Mouse (Mus musculus): ENCODE measurements at regions not wholly inside any gene's neighbourhood (a gene's known extent, or its start where the extent isn't known, plus 50 kb on each side); places are given as distances from the start of the nearest gene placed in this dataset.

- no peaks in the 10 kb centered on the region for H3K9me3 ChIP-seq
- H3K27me3 ChIP-seq (ENCODE audit: poor library complexity, severe bottlenecking) = no peaks in the 10 kb centered on the region
- no peak overlapping the region for H3K4me3 ChIP-seq
- no peak for DNase-seq (ENCODE audit: extremely low spot score, low spot score)
- WGBS = 78% methylated on average over 2 of the region's 2 CpGs
- no peak overlapping the region for H3K27ac ChIP-seq
- no peaks in the 10 kb centered on the region for H3K36me3 ChIP-seq (replicated peaks)
- peaks cover 12% of the 10 kb centered on the region for H3K4me1 ChIP-seq
Observed at GRCm38 (mm10) chr16:5759021-5759420, 126.1 kb upstream of the Rbfox1 start.

- peaks cover 91% of the 10 kb centered on the region for H3K27me3 ChIP-seq (ENCODE audit: poor library complexity, severe bottlenecking)
- H3K9me3 ChIP-seq = no peaks in the 10 kb centered on the region
- no peak for DNase-seq (ENCODE audit: extremely low spot score, low spot score)
- no peaks in the 10 kb centered on the region for H3K36me3 ChIP-seq (replicated peaks)
- no peak overlapping the region for H3K4me3 ChIP-seq
- no peak overlapping the region for H3K27ac ChIP-seq
- WGBS = 53% methylated on average over 4 of the region's 4 CpGs
- peaks cover 6% of the 10 kb centered on the region for H3K4me1 ChIP-seq
Observed at GRCm38 (mm10) chr16:5742716-5743507, 142.2 kb upstream of the Rbfox1 start.

GRCm38 (mm10) chr16:5740776-5741175, 144.4 kb upstream of the Rbfox1 start:
- Histone ChIP-seq H3K36me3 (replicated peaks) (no peaks in the 10 kb centered on the region), H3K9me3 (no peaks in the 10 kb centered on the region), H3K27me3 (ENCODE audit: poor library complexity, severe bottlenecking) (peaks cover 87% of the 10 kb centered on the region), H3K4me3 (no peak overlapping the region), H3K4me1 (peaks cover 6% of the 10 kb centered on the region), H3K27ac (no peak overlapping the region)
- no peak for DNase-seq (ENCODE audit: extremely low spot score, low spot score)
- WGBS = 86% methylated on average over 7 of the region's 7 CpGs

- Histone ChIP-seq H3K27ac (no peak overlapping the region), H3K36me3 (replicated peaks) (no peaks in the 10 kb centered on the region), H3K4me1 (no peaks in the 10 kb centered on the region), H3K4me3 (no peak overlapping the region), H3K27me3 (ENCODE audit: poor library complexity, severe bottlenecking) (peaks cover 45% of the 10 kb centered on the region), H3K9me3 (no peaks in the 10 kb centered on the region)
- 77% methylated on average over 4 of the region's 4 CpGs for WGBS
- DNase-seq (ENCODE audit: extremely low spot score, low spot score) = no peak
Observed at GRCm38 (mm10) chr16:5733608-5734007, 151.5 kb upstream of the Rbfox1 start.

- Histone ChIP-seq H3K27me3 (ENCODE audit: poor library complexity, severe bottlenecking) (no peaks in the 10 kb centered on the region), H3K9me3 (no peaks in the 10 kb centered on the region), H3K4me3 (no peak overlapping the region), H3K27ac (no peak overlapping the region), H3K4me1 (no peaks in the 10 kb centered on the region), H3K36me3 (replicated peaks) (no peaks in the 10 kb centered on the region)
- DNase-seq (ENCODE audit: extremely low spot score, low spot score) = no peak
Observed at GRCm38 (mm10) chr16:5722506-5722905, 162.6 kb upstream of the Rbfox1 start.

GRCm38 (mm10) chr16:5713476-5713875, 171.7 kb upstream of the Rbfox1 start:
- no peak for DNase-seq (ENCODE audit: extremely low spot score, low spot score)
- no peak overlapping the region for H3K4me3 ChIP-seq
- H3K27me3 ChIP-seq (ENCODE audit: poor library complexity, severe bottlenecking) = no peaks in the 10 kb centered on the region
- H3K9me3 ChIP-seq = no peaks in the 10 kb centered on the region
- no peaks in the 10 kb centered on the region for H3K4me1 ChIP-seq
- no peaks in the 10 kb centered on the region for H3K36me3 ChIP-seq (replicated peaks)
- 87% methylated on average over 4 of the region's 4 CpGs for WGBS
- H3K27ac ChIP-seq = no peak overlapping the region

- no peaks in the 10 kb centered on the region for H3K4me1 ChIP-seq
- WGBS = 81% methylated on average over 5 of the region's 5 CpGs
- H3K9me3 ChIP-seq = no peaks in the 10 kb centered on the region
- no peaks in the 10 kb centered on the region for H3K36me3 ChIP-seq (replicated peaks)
- no peak overlapping the region for H3K27ac ChIP-seq
- H3K4me3 ChIP-seq = no peak overlapping the region
- no peak for DNase-seq (ENCODE audit: extremely low spot score, low spot score)
- no peaks in the 10 kb centered on the region for H3K27me3 ChIP-seq (ENCODE audit: poor library complexity, severe bottlenecking)
Observed at GRCm38 (mm10) chr16:5709831-5710230, 175.3 kb upstream of the Rbfox1 start.

- Histone ChIP-seq H3K9me3 (no peaks in the 10 kb centered on the region), H3K27me3 (ENCODE audit: poor library complexity, severe bottlenecking) (no peaks in the 10 kb centered on the region), H3K4me1 (no peaks in the 10 kb centered on the region), H3K4me3 (no peak overlapping the region), H3K27ac (no peak overlapping the region), H3K36me3 (replicated peaks) (no peaks in the 10 kb centered on the region)
- WGBS = 56% methylated on average over 9 of the region's 9 CpGs
- DNase-seq (ENCODE audit: extremely low spot score, low spot score) = peak; percentile 45
Observed at GRCm38 (mm10) chr16:5700731-5701255, 184.4 kb upstream of the Rbfox1 start.

- no peak for DNase-seq (ENCODE audit: extremely low spot score, low spot score)
- Histone ChIP-seq H3K27me3 (ENCODE audit: poor library complexity, severe bottlenecking) (no peaks in the 10 kb centered on the region), H3K9me3 (no peaks in the 10 kb centered on the region), H3K27ac (no peak overlapping the region), H3K4me3 (no peak overlapping the region), H3K4me1 (no peaks in the 10 kb centered on the region), H3K36me3 (replicated peaks) (no peaks in the 10 kb centered on the region)
- over 99% methylated on average over 3 of the region's 3 CpGs for WGBS
Observed at GRCm38 (mm10) chr16:5688322-5688721, 196.8 kb upstream of the Rbfox1 start.

- no peak for DNase-seq (ENCODE audit: extremely low spot score, low spot score)
- peaks cover 4% of the 10 kb centered on the region; the same call in 1 of the 2 replicates for H3K4me1 ChIP-seq
- WGBS = 84% methylated on average over 6 of the region's 6 CpGs
Observed at GRCm38 (mm10) chr16:5673372-5673960, 211.7 kb upstream of the Rbfox1 start.

GRCm38 (mm10) chr16:5672871-5673270, 212.3 kb upstream of the Rbfox1 start:
- H3K27me3 ChIP-seq (ENCODE audit: poor library complexity, severe bottlenecking) = no peaks in the 10 kb centered on the region
- no peak for DNase-seq (ENCODE audit: extremely low spot score, low spot score)
- 69% methylated on average over 4 of the region's 4 CpGs for WGBS
- no peak overlapping the region for H3K4me3 ChIP-seq
- no peaks in the 10 kb centered on the region for H3K36me3 ChIP-seq (replicated peaks)
- 0 out of 2 replicates have a peak overlapping the region, but pooled peaks have one; percentile 40 for H3K27ac ChIP-seq
- H3K4me1 ChIP-seq = peaks cover 7% of the 10 kb centered on the region; the same call in 1 of the 2 replicates
- H3K9me3 ChIP-seq = no peaks in the 10 kb centered on the region

More at GRCm38 (mm10) chr16:5673372-5673960, 211.7 kb upstream of the Rbfox1 start:
- no peaks in the 10 kb centered on the region for H3K9me3 ChIP-seq
- no peaks in the 10 kb centered on the region for H3K27me3 ChIP-seq (ENCODE audit: poor library complexity, severe bottlenecking)
- no peak overlapping the region for H3K4me3 ChIP-seq
- H3K27ac ChIP-seq = no peak overlapping the region
- no peaks in the 10 kb centered on the region for H3K36me3 ChIP-seq (replicated peaks)

GRCm38 (mm10) chr16:5668403-5668967, 216.7 kb upstream of the Rbfox1 start:
- peaks cover 7% of the 10 kb centered on the region; the same call in 1 of the 2 replicates for H3K4me1 ChIP-seq
- H3K36me3 ChIP-seq (replicated peaks) = no peaks in the 10 kb centered on the region
- no peak overlapping the region for H3K27ac ChIP-seq
- no peak for DNase-seq (ENCODE audit: extremely low spot score, low spot score)
- H3K9me3 ChIP-seq = no peaks in the 10 kb centered on the region
- no peaks in the 10 kb centered on the region for H3K27me3 ChIP-seq (ENCODE audit: poor library complexity, severe bottlenecking)
- no peak overlapping the region for H3K4me3 ChIP-seq
- 74% methylated on average over 4 of the region's 4 CpGs for whole genome bisulfite sequencing

- Histone ChIP-seq H3K4me3 (no peak overlapping the region), H3K4me1 (no peaks in the 10 kb centered on the region), H3K27ac (no peak overlapping the region), H3K36me3 (replicated peaks) (no peaks in the 10 kb centered on the region), H3K9me3 (no peaks in the 10 kb centered on the region), H3K27me3 (ENCODE audit: poor library complexity, severe bottlenecking) (no peaks in the 10 kb centered on the region)
- 77% methylated on average over 5 of the region's 5 CpGs for WGBS
- DNase-seq (ENCODE audit: extremely low spot score, low spot score) = no peak
Observed at GRCm38 (mm10) chr16:5661918-5662317, 223.2 kb upstream of the Rbfox1 start.
